In the genomic region with DNA sequence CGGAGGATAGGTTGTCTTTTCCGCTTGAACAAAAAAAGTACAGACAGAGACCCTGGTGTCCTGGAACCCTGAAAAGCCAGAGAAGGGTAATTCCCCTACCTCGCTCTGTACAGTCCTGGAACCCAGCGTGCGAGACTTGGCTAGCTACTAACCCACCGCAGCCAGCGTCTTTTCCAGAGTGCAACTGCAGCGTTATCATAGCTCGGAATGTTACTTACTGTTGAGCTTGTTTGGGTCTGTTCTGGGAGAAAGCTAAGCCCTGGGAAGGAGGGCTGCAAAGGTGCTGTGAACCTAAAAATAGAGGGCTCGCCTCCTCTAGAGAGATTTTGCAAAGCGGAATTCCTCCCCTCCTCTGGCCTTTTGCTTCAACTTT, we compare ENCODE assay signal across 8 mouse cellular contexts. TPM values are rescaled to one million over a fixed set of nuclear protein-coding genes. Genes with fewer than 3 reads are reported as not detected.
DNase-seq lines count a peak whose midpoint lies in the region; ATAC-seq lines count a peak whose summit lies in the region.

No protein-coding gene starts in this region.

- H3K4me1 ChIP-seq in lung, embryonic 16.5 days (replicated peaks; ENCODE audit: control insufficient read depth, insufficient read depth, low read length), result peaks cover 36% of the 10 kb centered on the region
- H3K4me1 ChIP-seq in forebrain, embryonic 13.5 days, result peaks cover 48% of the 10 kb centered on the region
- peaks cover 49% of the 10 kb centered on the region for H3K4me1 ChIP-seq in limb, embryonic 15.5 days

- H3K9ac ChIP-seq in lung, embryonic 16.5 days (ENCODE audit: low read length), result peak overlapping the region; percentile 54; the same call in 1 of the 2 replicates
- peak overlapping the region; percentile 56; the same call in 1 of the 2 replicates for H3K9ac ChIP-seq in forebrain, embryonic 13.5 days
- peak overlapping the region; percentile 60 for H3K9ac ChIP-seq in limb, embryonic 15.5 days

- DNase-seq in lung, postnatal 4 days, result no peak
- peak; percentile 55 for DNase-seq in testis, postnatal 10 days (ENCODE audit: low spot score)
- DNase-seq in adrenal gland, postnatal 14 days, result no peak
- DNase-seq in ovary, adult 18-20 months (ENCODE audit: low spot score), result no peak
- no peak for DNase-seq in right cerebral cortex, adult 18-20 months

- H3K27ac ChIP-seq in lung, embryonic 16.5 days (ENCODE audit: low read length), result no peak overlapping the region
- H3K27ac ChIP-seq in forebrain, embryonic 13.5 days, result no peak overlapping the region
- no peak overlapping the region for H3K27ac ChIP-seq in limb, embryonic 15.5 days

- 3% methylated on average over 11 of the region's 11 CpGs for WGBS in lung, embryonic 16.5 days
- WGBS in forebrain, embryonic 13.5 days, result 1% methylated on average over 11 of the region's 11 CpGs
- 6% methylated on average over 11 of the region's 11 CpGs for WGBS in limb, embryonic 15.5 days

- no peak for ATAC-seq in lung, embryonic 16.5 days (ENCODE audit: low read depth)
- ATAC-seq in forebrain, embryonic 13.5 days, result no peak
- no peak for ATAC-seq in limb, embryonic 15.5 days (ENCODE audit: insufficient number of reproducible peaks, low FRiP score, low TSS enrichment, low read depth)

- peak overlapping the region; percentile 60 for H3K4me3 ChIP-seq in lung, embryonic 16.5 days (ENCODE audit: low read length)
- H3K4me3 ChIP-seq in forebrain, embryonic 13.5 days, result peak overlapping the region; percentile 50
- H3K4me3 ChIP-seq in limb, embryonic 15.5 days, result peak overlapping the region; percentile 59

- H3K27me3 ChIP-seq in lung, embryonic 16.5 days (ENCODE audit: control insufficient read depth, insufficient read depth, low read depth, low read length), result peaks cover 84% of the 10 kb centered on the region
- H3K27me3 ChIP-seq in forebrain, embryonic 13.5 days, result peaks cover 100% of the 10 kb centered on the region
- H3K27me3 ChIP-seq in limb, embryonic 15.5 days, result peaks cover 93% of the 10 kb centered on the region

- no peaks in the 10 kb centered on the region for H3K9me3 ChIP-seq in lung, embryonic 16.5 days (ENCODE audit: control insufficient read depth, low read length)
- no peaks in the 10 kb centered on the region for H3K9me3 ChIP-seq in forebrain, embryonic 13.5 days (replicated peaks)
- H3K9me3 ChIP-seq in limb, embryonic 15.5 days, result no peaks in the 10 kb centered on the region

- H3K4me2 ChIP-seq in lung, embryonic 16.5 days (ENCODE audit: low read depth, low read length), result peak overlapping the region; percentile 99
- peak overlapping the region; percentile 94 for H3K4me2 ChIP-seq in forebrain, embryonic 13.5 days
- peak overlapping the region; percentile 97 for H3K4me2 ChIP-seq in limb, embryonic 15.5 days

- H3K36me3 ChIP-seq in lung, embryonic 16.5 days (ENCODE audit: control insufficient read depth, insufficient read depth, low read length), result no peaks in the 10 kb centered on the region
- H3K36me3 ChIP-seq in forebrain, embryonic 13.5 days (ENCODE audit: poor library complexity, severe bottlenecking), result no peaks in the 10 kb centered on the region
- H3K36me3 ChIP-seq in limb, embryonic 15.5 days, result no peaks in the 10 kb centered on the region

RNA-seq across cellular contexts. Expression of a gene that starts 0.6 kb away (rescaled TPM):
- 0.18 TPM in 1 of 2 replicates, not detected in the other for polyA plus RNA-seq in lung, embryonic 16.5 days (2015; fragmentation: Nextera tagmentation; extraction: Ambion mirVana)
- polyA plus RNA-seq in forebrain, embryonic 13.5 days (2015; fragmentation: Nextera tagmentation; extraction: Ambion mirVana), result not detected in 2 replicates
- polyA plus RNA-seq in limb, embryonic 15.5 days (2015; fragmentation: Nextera tagmentation; extraction: Ambion mirVana), result 0.84 and 0.86 TPM in 2 replicates
- total RNA-seq in adrenal gland, postnatal 14 days (2021), result 0.11 and 0.19 TPM in 2 replicates
